Mouse (Mus musculus): ENCODE data around the gene Gm42715. TPM values are rescaled to one million over a fixed set of nuclear protein-coding genes. Genes with fewer than 3 reads are reported as not detected.

Gm42715 gene
- polyA plus RNA-seq, 1 experiment from 2014 or later: 12.6 TPM

DNA sequence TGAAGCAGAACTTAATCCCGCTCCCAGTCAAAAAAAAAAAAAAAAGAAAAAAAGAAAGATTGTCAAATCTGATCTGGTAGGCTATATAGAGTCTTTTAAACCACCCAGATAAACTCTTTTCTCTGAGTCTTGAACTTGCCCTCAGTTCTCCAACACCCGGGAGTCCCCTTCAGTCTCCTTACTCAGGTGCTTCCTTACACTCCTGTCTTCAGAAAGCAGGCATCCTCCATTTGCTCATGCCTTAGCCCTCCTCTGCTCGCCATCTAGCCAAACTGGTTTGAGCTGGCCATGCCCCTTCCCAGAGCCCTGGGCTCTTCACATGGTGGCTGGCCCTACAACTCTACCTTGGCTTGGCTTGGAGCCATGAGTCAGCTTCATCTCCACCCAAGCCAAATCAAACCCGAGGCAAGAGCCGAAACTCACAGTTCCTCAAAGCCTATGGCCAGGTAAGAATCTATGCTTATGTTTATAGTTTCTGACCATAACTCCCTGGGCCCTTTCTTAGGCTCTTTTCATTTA is 42.0 kb downstream of the Gm42715 start, which contains the start of gene Tmem265:
Gene Tmem265 (plus strand): TSS at position 51 of the 519 bp plus-strand sequence.
- Histone ChIP-seq H3K36me3 (ENCODE audit: control insufficient read depth, insufficient read depth, low read length) (peaks cover 87% of the 10 kb centered on the region), H3K27me3 (replicated peaks; ENCODE audit: control insufficient read depth, insufficient read depth, low read length) (no peaks in the 10 kb centered on the region), H3K4me3 (ENCODE audit: low read depth, low read length) (no peak within 1 kb of the TSS), H3K27ac (ENCODE audit: low read depth, low read length) (no peak within 1 kb of the TSS), H3K4me1 (ENCODE audit: control insufficient read depth, insufficient read depth, low read length) (no peaks in the 10 kb centered on the region), H3K9ac (ENCODE audit: low read length) (no peak within 1 kb of the TSS), H3K4me2 (ENCODE audit: low read length) (no peak within 1 kb of the TSS), H3K9me3 (replicated peaks; ENCODE audit: control insufficient read depth, low read length) (no peaks in the 10 kb centered on the region)
- 91% methylated on average over 5 of the region's 5 CpGs for WGBS
- no peak for ATAC-seq
- DNase-seq (ENCODE audit: low spot score): no peak

DNA sequence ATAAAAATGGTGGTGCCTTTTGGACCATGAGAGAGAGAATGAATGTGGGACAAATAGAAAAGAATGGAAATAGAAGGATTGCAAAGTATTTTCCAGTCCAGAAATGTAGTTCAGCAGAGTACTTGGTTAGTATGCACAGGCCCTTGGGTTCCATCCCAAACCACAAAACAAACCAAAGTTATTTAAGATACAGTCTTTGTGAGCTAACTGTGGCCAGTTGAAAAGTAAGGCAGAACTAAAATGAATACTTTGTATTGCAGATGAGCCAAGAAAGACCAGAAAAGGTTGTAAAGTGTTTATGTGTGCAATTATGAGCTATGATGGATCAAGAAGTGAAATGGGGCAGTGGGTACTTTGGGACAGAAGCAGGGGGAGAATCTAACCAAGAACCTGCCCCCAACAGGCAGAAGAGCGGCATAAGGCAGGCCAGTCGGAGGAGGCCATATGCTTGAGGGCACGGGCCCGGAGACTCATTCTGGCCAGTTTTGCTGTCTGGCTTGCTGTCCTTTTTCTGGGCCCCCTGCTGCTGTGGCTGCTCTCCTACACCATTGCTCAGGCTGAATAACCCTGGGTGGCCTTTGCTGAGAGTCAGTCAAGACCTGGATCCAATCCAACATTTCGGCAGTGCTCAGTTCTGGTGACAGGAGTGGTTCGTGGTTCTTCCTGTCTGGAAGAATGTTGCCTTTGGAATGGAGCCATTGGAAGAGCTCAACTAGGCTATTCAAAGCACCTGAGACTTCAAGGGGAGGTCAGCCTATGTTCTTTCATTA is 45.2 kb downstream of the Gm42715 start:
- Histone ChIP-seq H3K4me2 (ENCODE audit: low read length) (no peak overlapping the region), H3K9me3 (replicated peaks; ENCODE audit: control insufficient read depth, low read length) (no peaks in the 10 kb centered on the region), H3K4me3 (ENCODE audit: low read depth, low read length) (no peak overlapping the region), H3K36me3 (ENCODE audit: control insufficient read depth, insufficient read depth, low read length) (peaks cover 68% of the 10 kb centered on the region), H3K27me3 (replicated peaks; ENCODE audit: control insufficient read depth, insufficient read depth, low read length) (no peaks in the 10 kb centered on the region), H3K9ac (ENCODE audit: low read length) (no peak overlapping the region), H3K27ac (ENCODE audit: low read depth, low read length) (no peak overlapping the region), H3K4me1 (ENCODE audit: control insufficient read depth, insufficient read depth, low read length) (no peaks in the 10 kb centered on the region)
- WGBS: 73% methylated on average over 6 of the region's 6 CpGs
- ATAC-seq (no peak), DNase-seq (ENCODE audit: low spot score) (peak; percentile 13)

DNA sequence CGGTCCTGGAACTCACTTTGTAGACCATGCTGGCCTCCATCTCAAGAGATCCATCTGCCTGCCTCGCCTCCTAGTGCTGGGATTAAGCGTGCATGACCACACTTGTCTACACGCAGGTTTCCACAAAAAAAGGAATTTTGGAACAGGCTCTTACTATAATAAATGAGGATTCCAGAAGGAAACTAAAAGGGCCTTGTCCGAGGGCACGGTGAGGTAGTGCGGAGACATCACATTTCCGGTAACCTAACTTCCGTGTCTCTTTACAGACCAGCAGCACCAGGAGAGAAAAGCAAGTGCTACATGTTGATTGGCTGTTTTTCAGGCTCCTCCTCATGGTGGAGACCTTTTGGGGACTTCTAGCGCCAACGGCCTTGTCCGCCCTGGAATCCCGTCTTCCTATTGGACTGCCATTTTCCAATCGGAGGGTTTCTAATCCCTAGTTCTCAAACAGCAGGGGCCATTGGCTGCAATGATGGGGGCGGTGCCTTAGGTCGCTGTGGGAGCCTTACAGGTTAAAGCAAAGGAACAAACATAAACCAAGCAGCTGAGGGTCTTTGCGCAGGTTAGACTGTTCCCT is 53.6 kb downstream of the Gm42715 start, which contains the start of gene Phkg2:
Gene Phkg2 (plus strand): TSS at position 446 of the 577 bp plus-strand sequence.
- H3K4me2 ChIP-seq (ENCODE audit: low read length): peak within 1 kb of the TSS; percentile 93
- ATAC-seq (peak; percentile 99), DNase-seq (ENCODE audit: low spot score) (peak; percentile 99)
- peak within 1 kb of the TSS; percentile 72 for H3K9ac ChIP-seq (ENCODE audit: low read length)
- H3K27ac ChIP-seq (ENCODE audit: low read depth, low read length): peak within 1 kb of the TSS; percentile 75
- no peaks in the 10 kb centered on the region for H3K27me3 ChIP-seq (replicated peaks; ENCODE audit: control insufficient read depth, insufficient read depth, low read length)
- WGBS: under 1% methylated on average over 17 of the region's 17 CpGs
- H3K4me3 ChIP-seq (ENCODE audit: low read depth, low read length): peak within 1 kb of the TSS; percentile 55
- no peaks in the 10 kb centered on the region for H3K9me3 ChIP-seq (replicated peaks; ENCODE audit: control insufficient read depth, low read length)
- H3K4me1 ChIP-seq (ENCODE audit: control insufficient read depth, insufficient read depth, low read length): peaks cover 17% of the 10 kb centered on the region
- H3K36me3 ChIP-seq (ENCODE audit: control insufficient read depth, insufficient read depth, low read length): peaks cover 15% of the 10 kb centered on the region

DNA sequence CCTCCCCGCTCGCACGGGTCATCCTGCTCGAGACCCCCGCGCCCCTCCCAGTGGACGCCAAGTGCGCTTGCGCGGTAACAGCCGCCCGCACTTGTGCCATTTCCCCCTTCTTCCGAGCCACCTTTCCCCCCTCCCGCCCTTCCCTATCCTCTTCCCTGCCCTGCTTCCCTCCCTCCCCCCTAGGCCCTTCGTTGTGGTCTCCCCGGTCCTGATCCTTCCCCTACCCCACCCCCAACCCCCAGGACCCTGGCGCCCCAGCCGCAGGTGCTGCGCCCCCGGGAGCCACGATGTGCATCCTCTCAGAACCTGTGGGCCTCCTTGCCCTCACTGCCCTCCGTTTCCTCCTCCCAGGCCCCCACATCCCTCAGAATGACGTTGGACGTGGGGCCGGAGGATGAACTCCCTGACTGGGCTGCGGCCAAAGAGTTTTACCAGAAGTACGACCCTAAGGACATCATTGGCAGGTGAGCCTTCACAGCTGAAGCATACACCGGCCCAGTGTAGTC is 54.2 kb downstream of the Gm42715 start:
- WGBS: 2% methylated on average over 20 of the region's 28 CpGs
- Histone ChIP-seq H3K36me3 (ENCODE audit: control insufficient read depth, insufficient read depth, low read length) (peaks cover 20% of the 10 kb centered on the region), H3K27me3 (replicated peaks; ENCODE audit: control insufficient read depth, insufficient read depth, low read length) (no peaks in the 10 kb centered on the region), H3K9me3 (replicated peaks; ENCODE audit: control insufficient read depth, low read length) (no peaks in the 10 kb centered on the region), H3K27ac (ENCODE audit: low read depth, low read length) (peak overlapping the region; percentile 75), H3K4me3 (ENCODE audit: low read depth, low read length) (peak overlapping the region; percentile 55), H3K4me1 (ENCODE audit: control insufficient read depth, insufficient read depth, low read length) (peaks cover 17% of the 10 kb centered on the region), H3K9ac (ENCODE audit: low read length) (peak overlapping the region; percentile 72), H3K4me2 (ENCODE audit: low read length) (peak overlapping the region; percentile 93)
- ATAC-seq (peak; percentile 58), DNase-seq (ENCODE audit: low spot score) (no peak)

DNA sequence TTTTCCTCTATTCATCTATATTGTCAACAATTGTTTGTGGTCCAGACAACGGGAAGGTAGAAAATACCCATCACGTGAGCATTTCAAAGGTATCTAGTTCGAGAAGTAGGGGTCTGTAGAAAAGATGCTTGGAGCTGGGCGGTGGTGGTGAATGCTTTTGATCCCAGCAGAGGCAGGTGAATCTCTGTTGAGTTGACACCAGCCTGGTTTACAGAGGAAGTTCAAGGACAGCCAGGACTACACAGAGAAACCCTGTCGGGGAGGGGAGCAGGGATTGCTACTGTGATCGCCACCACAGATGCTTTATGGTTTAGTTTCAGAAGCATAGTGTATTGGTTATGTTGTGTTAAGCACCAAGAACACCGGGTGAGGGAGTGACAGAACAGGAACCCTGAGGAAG is 54.7 kb downstream of the Gm42715 start:
- peak overlapping the region; percentile 72 for H3K9ac ChIP-seq (ENCODE audit: low read length)
- 20% methylated on average over 7 of the region's 7 CpGs for WGBS
- no peak overlapping the region for H3K27ac ChIP-seq (ENCODE audit: low read depth, low read length)

DNA sequence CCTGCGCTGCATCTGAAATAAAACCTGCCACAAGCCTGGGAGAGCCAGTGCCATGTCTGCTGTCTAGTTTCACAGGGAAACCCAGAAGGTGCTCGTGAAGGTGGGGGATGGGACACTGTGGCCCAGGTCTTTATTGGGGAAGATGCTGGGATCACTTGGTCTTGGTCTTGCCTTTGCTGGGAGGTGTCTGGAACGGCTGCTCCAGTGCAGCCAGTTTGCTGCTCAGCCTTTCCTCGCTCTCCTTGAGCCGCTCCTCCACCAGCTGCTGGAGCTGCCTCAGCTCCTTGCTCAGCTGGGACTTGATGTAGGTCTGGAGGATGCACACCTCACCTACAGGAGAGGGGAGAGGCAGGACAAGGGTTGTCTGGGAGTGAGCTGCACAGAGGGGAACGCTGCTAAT is 63.9 kb downstream of the Gm42715 start:
- DNase-seq (ENCODE audit: low spot score): no peak
- Histone ChIP-seq H3K27me3 (replicated peaks; ENCODE audit: control insufficient read depth, insufficient read depth, low read length) (no peaks in the 10 kb centered on the region), H3K4me2 (ENCODE audit: low read length) (no peak overlapping the region), H3K36me3 (ENCODE audit: control insufficient read depth, insufficient read depth, low read length) (peaks cover 55% of the 10 kb centered on the region), H3K4me1 (ENCODE audit: control insufficient read depth, insufficient read depth, low read length) (peaks cover 7% of the 10 kb centered on the region; the same call in 1 of the 2 replicates), H3K9ac (ENCODE audit: low read length) (no peak overlapping the region), H3K4me3 (ENCODE audit: low read depth, low read length) (no peak overlapping the region), H3K27ac (ENCODE audit: low read depth, low read length) (no peak overlapping the region), H3K9me3 (replicated peaks; ENCODE audit: control insufficient read depth, low read length) (no peaks in the 10 kb centered on the region)
- no peak for ATAC-seq
- WGBS: 92% methylated on average over 6 of the region's 6 CpGs

More for the DNA sequence above, 54.7 kb downstream of the Gm42715 start:
- Histone ChIP-seq H3K4me2 (ENCODE audit: low read length) (peak overlapping the region; percentile 93), H3K27me3 (replicated peaks; ENCODE audit: control insufficient read depth, insufficient read depth, low read length) (no peaks in the 10 kb centered on the region), H3K4me3 (ENCODE audit: low read depth, low read length) (peak overlapping the region; percentile 55), H3K9me3 (replicated peaks; ENCODE audit: control insufficient read depth, low read length) (no peaks in the 10 kb centered on the region), H3K4me1 (ENCODE audit: control insufficient read depth, insufficient read depth, low read length) (peaks cover 17% of the 10 kb centered on the region), H3K36me3 (ENCODE audit: control insufficient read depth, insufficient read depth, low read length) (peaks cover 17% of the 10 kb centered on the region)
- no peak for DNase-seq (ENCODE audit: low spot score)
- ATAC-seq: no peak

DNA sequence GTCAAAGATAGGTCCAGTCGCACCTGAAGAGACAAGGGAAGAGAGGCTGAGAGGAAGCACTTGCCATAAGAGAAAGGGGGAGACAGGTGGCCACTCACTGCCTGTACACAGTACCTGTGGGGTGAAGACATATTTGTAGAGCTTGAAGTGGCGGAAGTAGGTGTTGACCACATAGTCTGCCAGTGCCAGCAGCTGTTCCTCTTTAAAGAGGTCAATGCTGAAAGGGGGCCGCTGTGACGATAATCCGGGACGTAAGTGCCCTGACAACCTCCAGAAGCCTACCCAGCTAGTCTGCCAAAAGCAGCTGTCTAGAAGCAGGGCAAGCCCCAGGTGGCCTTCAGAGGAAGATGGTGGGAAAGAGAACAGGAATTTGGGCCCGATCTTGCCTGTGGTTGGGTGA is 65.6 kb downstream of the Gm42715 start:
- Histone ChIP-seq H3K27me3 (replicated peaks; ENCODE audit: control insufficient read depth, insufficient read depth, low read length) (no peaks in the 10 kb centered on the region), H3K4me2 (ENCODE audit: low read length) (no peak overlapping the region), H3K9me3 (replicated peaks; ENCODE audit: control insufficient read depth, low read length) (no peaks in the 10 kb centered on the region), H3K9ac (ENCODE audit: low read length) (no peak overlapping the region), H3K27ac (ENCODE audit: low read depth, low read length) (no peak overlapping the region), H3K36me3 (ENCODE audit: control insufficient read depth, insufficient read depth, low read length) (peaks cover 50% of the 10 kb centered on the region), H3K4me1 (ENCODE audit: control insufficient read depth, insufficient read depth, low read length) (peaks cover 16% of the 10 kb centered on the region), H3K4me3 (ENCODE audit: low read depth, low read length) (no peak overlapping the region)
- ATAC-seq: no peak
- no peak for DNase-seq (ENCODE audit: low spot score)
- 93% methylated on average over 7 of the region's 7 CpGs for WGBS

DNA sequence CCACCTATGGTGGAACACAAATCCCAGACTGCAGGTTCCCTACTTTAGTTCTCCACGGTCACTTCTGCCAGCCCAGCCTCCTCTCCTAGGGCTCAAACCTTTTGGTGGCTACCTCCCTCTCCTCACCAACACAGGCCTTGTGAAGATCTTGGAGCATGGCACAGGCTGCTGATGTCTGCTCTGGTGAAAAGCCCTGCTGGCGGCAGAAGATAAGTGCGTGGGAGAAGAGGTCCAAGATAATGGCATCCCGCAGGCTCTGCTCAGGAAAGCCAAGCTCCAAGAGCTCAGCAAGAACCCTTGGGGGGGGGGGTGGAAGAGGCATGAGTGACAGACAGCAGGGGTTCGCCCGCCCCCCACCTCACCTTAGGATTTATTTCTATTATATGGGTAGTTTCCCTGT is 66.8 kb downstream of the Gm42715 start:
- H3K27me3 ChIP-seq (replicated peaks; ENCODE audit: control insufficient read depth, insufficient read depth, low read length): no peaks in the 10 kb centered on the region
- no peak overlapping the region for H3K4me2 ChIP-seq (ENCODE audit: low read length)
- H3K36me3 ChIP-seq (ENCODE audit: control insufficient read depth, insufficient read depth, low read length): peaks cover 50% of the 10 kb centered on the region
- DNase-seq (ENCODE audit: low spot score) (no peak), ATAC-seq (no peak)
- 87% methylated on average over 6 of the region's 6 CpGs for WGBS
- no peaks in the 10 kb centered on the region for H3K9me3 ChIP-seq (replicated peaks; ENCODE audit: control insufficient read depth, low read length)
- peaks cover 16% of the 10 kb centered on the region for H3K4me1 ChIP-seq (ENCODE audit: control insufficient read depth, insufficient read depth, low read length)
- no peak overlapping the region for H3K4me3 ChIP-seq (ENCODE audit: low read depth, low read length)
- H3K9ac ChIP-seq (ENCODE audit: low read length): no peak overlapping the region
- no peak overlapping the region for H3K27ac ChIP-seq (ENCODE audit: low read depth, low read length)

Measured in forebrain, embryonic 14.5 days (tissue).